Comparison of ENCODE assay signal across 11 mouse cellular contexts in genomic region chr4:59753491-59754140, GRCm38 (mm10). TPM values are rescaled to one million over a fixed set of nuclear protein-coding genes. Genes with fewer than 3 reads are reported as not detected.
A peak's percentile ranks its signal among the peaks of the same experiment; 100 is the strongest.
DNase-seq lines count a peak whose midpoint lies in the region; ATAC-seq and TF ChIP-seq lines count a peak whose summit lies in the region.
"Had no signal": no experiment of that assay in that cellular context is flagged by ENCODE, and none has a peak within 500 bp of the region (broad histone marks: within the 10 kb centered on the region; RNA-seq: fewer than 3 reads in every experiment).

No protein-coding gene starts in this region.

- no peaks in the 10 kb centered on the region for H3K4me1 ChIP-seq in intestine, embryonic 14.5 days (replicated peaks; ENCODE audit: control insufficient read depth, insufficient read depth, low read length)
- H3K4me1 ChIP-seq in intestine, postnatal 0 days (replicated peaks; ENCODE audit: control insufficient read depth, insufficient read depth, low read length), result no peaks in the 10 kb centered on the region
- H3K4me1 ChIP-seq in lung, embryonic 16.5 days (replicated peaks; ENCODE audit: control insufficient read depth, insufficient read depth, low read length), result peaks cover 16% of the 10 kb centered on the region
- no peaks in the 10 kb centered on the region for H3K4me1 ChIP-seq in forebrain, embryonic 11.5 days (replicated peaks; ENCODE audit: control insufficient read depth, insufficient read depth, low read length)
- H3K4me1 ChIP-seq: neural tube, embryonic 12.5 days had no signal

- no peak overlapping the region for H3K27ac ChIP-seq in intestine, embryonic 14.5 days (ENCODE audit: low read depth)
- no peak overlapping the region for H3K27ac ChIP-seq in intestine, postnatal 0 days (ENCODE audit: low read depth, low read length)
- no peak overlapping the region for H3K27ac ChIP-seq in lung, embryonic 16.5 days (ENCODE audit: low read length)
- H3K27ac ChIP-seq in forebrain, embryonic 11.5 days (ENCODE audit: low read depth, low read length), result no peak overlapping the region
- H3K27ac ChIP-seq: neural tube, embryonic 12.5 days had no signal

- no peak overlapping the region for H3K4me2 ChIP-seq in intestine, embryonic 14.5 days (ENCODE audit: low read length)
- H3K4me2 ChIP-seq in intestine, postnatal 0 days (replicated peaks; ENCODE audit: low read depth), result no peak overlapping the region
- H3K4me2 ChIP-seq in lung, embryonic 16.5 days (ENCODE audit: low read depth, low read length), result no peak overlapping the region
- H3K4me2 ChIP-seq in forebrain, embryonic 11.5 days (ENCODE audit: low read depth, low read length, severe bottlenecking), result no peak overlapping the region
- H3K4me2 ChIP-seq: neural tube, embryonic 12.5 days had no signal

- no peak for TF ChIP-seq CTCF in intestine, postnatal 0 days (IDR thresholded peaks at IDR 0.05; ENCODE audit: low read depth)

- no peak for ATAC-seq in intestine, embryonic 14.5 days (replicated peaks; ENCODE audit: low FRiP score, low TSS enrichment, low read depth)
- no peak for ATAC-seq in intestine, postnatal 0 days
- ATAC-seq in granulocyte monocyte progenitor cell, adult 5-6 weeks (replicated peaks; ENCODE audit: poor library complexity, severe bottlenecking), result 0 out of 2 replicates have a peak, but pooled peaks have one; percentile 14
- ATAC-seq in lung, embryonic 16.5 days (ENCODE audit: low read depth), result peak; percentile 57
- no peak for ATAC-seq in forebrain, embryonic 11.5 days (replicated peaks; ENCODE audit: low FRiP score)
- ATAC-seq: forebrain, postnatal 0 days had no signal

- H3K9me3 ChIP-seq in intestine, embryonic 14.5 days (ENCODE audit: control insufficient read depth, low read length), result no peaks in the 10 kb centered on the region
- no peaks in the 10 kb centered on the region for H3K9me3 ChIP-seq in intestine, postnatal 0 days (ENCODE audit: control insufficient read depth)
- H3K9me3 ChIP-seq in lung, embryonic 16.5 days (ENCODE audit: control insufficient read depth, low read length), result no peaks in the 10 kb centered on the region
- H3K9me3 ChIP-seq in forebrain, embryonic 11.5 days (ENCODE audit: control insufficient read depth, low read length), result no peaks in the 10 kb centered on the region
- H3K9me3 ChIP-seq: G1E; neural tube, embryonic 12.5 days had no signal

- H3K27me3 ChIP-seq in intestine, embryonic 14.5 days (replicated peaks; ENCODE audit: control insufficient read depth, insufficient read depth, low read length), result no peaks in the 10 kb centered on the region
- no peaks in the 10 kb centered on the region for H3K27me3 ChIP-seq in intestine, postnatal 0 days (replicated peaks; ENCODE audit: control insufficient read depth, insufficient read depth, low read length)
- no peaks in the 10 kb centered on the region for H3K27me3 ChIP-seq in lung, embryonic 16.5 days (ENCODE audit: control insufficient read depth, insufficient read depth, low read depth, low read length)
- no peaks in the 10 kb centered on the region for H3K27me3 ChIP-seq in forebrain, embryonic 11.5 days (ENCODE audit: control insufficient read depth, insufficient read depth, low read length)
- H3K27me3 ChIP-seq: neural tube, embryonic 12.5 days had no signal

- H3K4me3 ChIP-seq in intestine, embryonic 14.5 days (ENCODE audit: low read depth, low read length), result no peak overlapping the region
- no peak overlapping the region for H3K4me3 ChIP-seq in intestine, postnatal 0 days (ENCODE audit: low read depth, low read length)
- no peak overlapping the region for H3K4me3 ChIP-seq in lung, embryonic 16.5 days (ENCODE audit: low read length)
- no peak overlapping the region for H3K4me3 ChIP-seq in forebrain, embryonic 11.5 days (ENCODE audit: low read depth, low read length)
- H3K4me3 ChIP-seq: neural tube, embryonic 12.5 days had no signal

- no peaks in the 10 kb centered on the region for H3K36me3 ChIP-seq in intestine, embryonic 14.5 days (ENCODE audit: control insufficient read depth, insufficient read depth, low read length)
- H3K36me3 ChIP-seq in intestine, postnatal 0 days (ENCODE audit: control insufficient read depth, insufficient read depth), result peaks cover 5% of the 10 kb centered on the region; the same call in 1 of the 2 replicates
- H3K36me3 ChIP-seq in lung, embryonic 16.5 days (ENCODE audit: control insufficient read depth, insufficient read depth, low read length), result no peaks in the 10 kb centered on the region
- no peaks in the 10 kb centered on the region for H3K36me3 ChIP-seq in forebrain, embryonic 11.5 days (ENCODE audit: control insufficient read depth, insufficient read depth, low read length)

- WGBS in intestine, embryonic 14.5 days, result 83% methylated on average over 13 of the region's 13 CpGs
- 70% methylated on average over 13 of the region's 13 CpGs for WGBS in intestine, postnatal 0 days
- 34% methylated on average over 13 of the region's 13 CpGs for WGBS in lung, embryonic 16.5 days
- WGBS in forebrain, embryonic 11.5 days, result 81% methylated on average over 13 of the region's 13 CpGs

- no peak overlapping the region for H3K9ac ChIP-seq in intestine, embryonic 14.5 days (ENCODE audit: low read length)
- H3K9ac ChIP-seq in intestine, postnatal 0 days (ENCODE audit: low read depth, low read length), result no peak overlapping the region
- H3K9ac ChIP-seq in lung, embryonic 16.5 days (ENCODE audit: low read length), result no peak overlapping the region
- H3K9ac ChIP-seq in forebrain, embryonic 11.5 days (ENCODE audit: low read length), result no peak overlapping the region
- H3K9ac ChIP-seq: forebrain, postnatal 0 days; neural tube, embryonic 12.5 days had no signal

- DNase-seq in intestine, embryonic 14.5 days (ENCODE audit: low spot score), result peak; percentile 43
- DNase-seq in adrenal gland, postnatal 10 days, result peak; percentile 72
- DNase-seq in forebrain, embryonic 11.5 days (ENCODE audit: low spot score), result no peak
- no peak for DNase-seq in retina, embryonic 14.5 days (ENCODE audit: low spot score)
- DNase-seq: forebrain, postnatal 0 days; thymus, postnatal 25 days had no signal

RNA-seq across cellular contexts. Expression of gene Inip, which starts 47.8 kb away (rescaled TPM):
- polyA plus RNA-seq in intestine, embryonic 14.5 days (2014; fragmentation: Nextera tagmentation; extraction: Ambion mirVana), result 55.1 and 56.1 TPM in 2 replicates
- 16.7 and 17.0 TPM in 2 replicates for polyA plus RNA-seq in intestine, postnatal 0 days (2015; fragmentation: Nextera tagmentation; extraction: Ambion mirVana)
- total RNA-seq in adrenal gland, postnatal 10 days (2021), result 10 to 100 TPM; 12.6 to 18.3 TPM
- total RNA-seq in granulocyte monocyte progenitor cell, adult 5-6 weeks (2014; fragmentation: Nextera tagmentation), result 49.9 and 71.0 TPM in 2 replicates
- total RNA-seq in granulocyte monocyte progenitor cell, adult 5-6 weeks (2017), result 55.9 and 60.1 TPM in 2 replicates
- 46.9 and 47.7 TPM in 2 replicates for polyA plus RNA-seq in lung, embryonic 16.5 days (2015; fragmentation: Nextera tagmentation; extraction: Ambion mirVana)
- polyA plus RNA-seq in forebrain, embryonic 11.5 days (2014; fragmentation: Nextera tagmentation; extraction: Ambion mirVana), result 102 and 114 TPM in 2 replicates

RNA-seq across cellular contexts. Expression of gene Snx30, which starts 52.0 kb away (rescaled TPM):
- 6.0 and 6.8 TPM in 2 replicates for polyA plus RNA-seq in intestine, embryonic 14.5 days (2014; fragmentation: Nextera tagmentation; extraction: Ambion mirVana)
- 5.1 and 5.7 TPM in 2 replicates for polyA plus RNA-seq in intestine, postnatal 0 days (2015; fragmentation: Nextera tagmentation; extraction: Ambion mirVana)
- 1 to 10 TPM; 8.0 to 8.9 TPM for total RNA-seq in adrenal gland, postnatal 10 days (2021)
- total RNA-seq in granulocyte monocyte progenitor cell, adult 5-6 weeks (2014; fragmentation: Nextera tagmentation), result 18.8 and 23.8 TPM in 2 replicates
- 21.7 and 25.8 TPM in 2 replicates for total RNA-seq in granulocyte monocyte progenitor cell, adult 5-6 weeks (2017)
- polyA plus RNA-seq in lung, embryonic 16.5 days (2015; fragmentation: Nextera tagmentation; extraction: Ambion mirVana), result 6.9 and 7.7 TPM in 2 replicates
- 8.8 and 8.9 TPM in 2 replicates for polyA plus RNA-seq in forebrain, embryonic 11.5 days (2014; fragmentation: Nextera tagmentation; extraction: Ambion mirVana)

Comparison
In these comparisons a context has a peak if more than half of its experiments do, and no peak if none do; other contexts are left out.
1. ATAC-seq: peak in granulocyte monocyte progenitor cell, adult 5-6 weeks (single experiment) and lung, embryonic 16.5 days (single experiment); none in intestine, embryonic 14.5 days (single experiment), intestine, postnatal 0 days (single experiment) and forebrain, embryonic 11.5 days (single experiment).
2. DNase-seq: peak in intestine, embryonic 14.5 days (single experiment) and adrenal gland, postnatal 10 days (single experiment); none in forebrain, embryonic 11.5 days (single experiment) and retina, embryonic 14.5 days (single experiment).